Mouse (Mus musculus) gastrocnemius, postnatal 25 days (tissue): ENCODE data around the gene Plxna2. TPM values are rescaled to one million over a fixed set of nuclear protein-coding genes. Genes with fewer than 3 reads are reported as not detected.

Experiments used
- DNase-seq: peaks from one replicate; pipeline ENCODE4 v3.0.0; 2022
- long read RNA-seq, 2 experiments: library from polyadenylated mRNA; stranded (forward); transcript quantifications; one replicate each; pipeline ENCODE4 v2.0.0; 2021
- total RNA-seq, 2 experiments: library from RNA; stranded (reverse); gene quantifications; 1 replicate in 1 of 2; 2 replicates in 1 of 2; pipeline ENCODE4 v1.2.3; 2021

Gene Plxna2
- 1 to 10 TPM; 6.8 to 7.1 TPM for total RNA-seq
- long read RNA-seq, experiment 1, partial matches to known transcripts, result 0 of 1 reads
- long read RNA-seq, experiment 1, other reads (novel, unspliced or antisense), result 1 of 1 reads
- long read RNA-seq, experiment 2, partial matches to known transcripts, result 4 of 4 reads
- long read RNA-seq, experiment 2, other reads (novel, unspliced or antisense), result 0 of 4 reads

GRCm38 (mm10) chr1:194617918-194618317 is at the start of gene Plxna2:
Plxna2 (plus strand) TSS chr1:194618218.
- DNase-seq, result no peak

GRCm38 (mm10) chr1:194573870-194574269 is 44.1 kb upstream of the Plxna2 start:
- no peak for DNase-seq

DNA sequence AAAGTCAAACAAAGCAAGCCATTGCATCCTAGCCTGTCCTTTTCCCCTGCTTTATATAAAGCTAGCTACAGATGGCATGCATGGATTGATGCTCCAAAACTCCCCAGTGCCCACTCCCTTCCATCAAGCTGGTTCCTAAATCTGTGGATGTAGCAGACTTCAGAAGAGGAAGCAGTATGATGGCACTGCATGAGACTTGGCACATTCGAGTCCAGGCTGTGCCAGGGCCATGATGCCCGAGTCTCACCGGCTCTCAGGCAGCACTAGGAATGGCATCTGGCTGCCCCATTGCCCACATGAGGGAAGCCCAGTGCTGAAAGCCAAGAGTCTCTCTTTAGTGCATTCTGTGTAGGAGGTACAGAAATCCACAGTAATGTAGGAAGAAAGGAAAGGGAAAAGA is 39.7 kb upstream of the Plxna2 start:
- no peak for DNase-seq

GRCm38 (mm10) chr1:194580539-194580938 is 37.5 kb upstream of the Plxna2 start:
- no peak for DNase-seq

GRCm38 (mm10) chr1:194586670-194587069 is 31.3 kb upstream of the Plxna2 start:
- no peak for DNase-seq

DNA sequence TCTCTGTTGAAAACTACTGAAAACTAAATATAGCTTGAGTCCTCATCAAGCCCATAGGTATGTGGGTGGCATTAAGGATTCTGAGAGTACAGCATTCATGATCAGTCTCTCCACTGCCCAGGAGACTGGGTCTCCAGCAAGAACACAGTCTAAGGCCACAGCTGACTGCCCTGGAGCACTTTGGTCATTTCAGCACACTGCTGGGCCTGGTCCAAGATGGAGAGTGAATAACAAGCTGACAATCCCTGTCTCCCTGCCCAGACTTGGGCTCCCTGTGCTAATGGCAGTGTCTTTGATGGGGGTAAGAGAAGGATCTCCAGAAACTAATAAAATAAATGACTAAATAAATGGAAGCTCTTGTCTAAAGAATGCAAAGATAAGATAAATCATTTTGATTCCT is 30.5 kb upstream of the Plxna2 start:
- peak; percentile 22 for DNase-seq

- DNase-seq, result no peak
Observed at GRCm38 (mm10) chr1:194587956-194588668, 29.9 kb upstream of the Plxna2 start.

DNA sequence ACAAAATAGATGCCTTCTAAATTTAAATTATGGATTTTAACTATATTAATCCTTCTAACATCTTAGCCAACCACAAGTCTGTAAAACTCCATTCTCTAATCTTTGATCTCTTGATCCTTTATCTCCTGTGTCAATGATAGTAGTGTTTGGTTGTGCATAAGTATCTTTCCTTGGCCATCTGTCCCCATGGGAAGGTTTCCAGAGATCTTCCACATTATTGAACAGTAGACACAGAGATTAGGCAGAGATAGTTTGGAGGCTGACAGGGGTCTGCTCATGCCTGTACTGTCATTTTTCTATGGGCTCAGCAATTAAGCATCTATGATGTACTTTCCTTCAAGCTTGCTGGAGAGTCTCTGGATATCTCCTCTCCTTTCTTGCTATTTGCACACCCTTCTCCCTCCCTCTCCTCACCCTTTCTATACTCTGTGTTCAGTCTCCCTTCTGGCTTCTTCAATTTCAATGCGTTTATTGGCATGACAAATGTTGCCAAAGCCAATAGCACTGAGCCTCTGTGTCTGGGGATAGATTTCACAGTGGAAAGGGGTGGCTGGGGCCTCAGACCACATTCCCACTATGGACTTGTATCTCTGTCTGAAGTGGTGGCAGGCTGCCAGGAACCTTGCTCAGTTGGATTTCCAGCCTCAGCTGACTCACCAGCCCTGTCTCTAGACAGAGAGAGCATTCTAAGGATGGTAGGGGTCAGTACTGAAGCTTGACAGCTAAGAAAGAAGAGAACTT is 29.1 kb upstream of the Plxna2 start:
- DNase-seq, result no peak

DNA sequence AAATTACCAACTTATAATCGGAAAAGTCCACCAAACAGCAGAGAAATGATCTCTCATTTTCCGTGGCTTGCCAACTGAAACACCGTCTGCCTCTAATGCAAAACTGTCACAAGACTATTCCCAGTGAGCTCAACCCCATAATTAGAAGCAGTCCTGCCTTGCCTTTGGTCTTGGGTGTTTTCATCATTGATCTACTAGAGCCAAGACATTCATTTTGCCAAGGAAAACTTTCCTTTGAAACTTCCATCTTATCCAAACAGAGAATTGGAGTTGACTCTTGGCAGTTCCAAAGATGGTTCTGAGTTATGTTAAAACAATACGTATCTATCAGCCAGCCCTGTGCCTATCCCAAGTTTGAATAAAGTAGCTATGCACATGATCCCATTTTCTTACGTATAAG is 24.9 kb upstream of the Plxna2 start:
- no peak for DNase-seq

DNA sequence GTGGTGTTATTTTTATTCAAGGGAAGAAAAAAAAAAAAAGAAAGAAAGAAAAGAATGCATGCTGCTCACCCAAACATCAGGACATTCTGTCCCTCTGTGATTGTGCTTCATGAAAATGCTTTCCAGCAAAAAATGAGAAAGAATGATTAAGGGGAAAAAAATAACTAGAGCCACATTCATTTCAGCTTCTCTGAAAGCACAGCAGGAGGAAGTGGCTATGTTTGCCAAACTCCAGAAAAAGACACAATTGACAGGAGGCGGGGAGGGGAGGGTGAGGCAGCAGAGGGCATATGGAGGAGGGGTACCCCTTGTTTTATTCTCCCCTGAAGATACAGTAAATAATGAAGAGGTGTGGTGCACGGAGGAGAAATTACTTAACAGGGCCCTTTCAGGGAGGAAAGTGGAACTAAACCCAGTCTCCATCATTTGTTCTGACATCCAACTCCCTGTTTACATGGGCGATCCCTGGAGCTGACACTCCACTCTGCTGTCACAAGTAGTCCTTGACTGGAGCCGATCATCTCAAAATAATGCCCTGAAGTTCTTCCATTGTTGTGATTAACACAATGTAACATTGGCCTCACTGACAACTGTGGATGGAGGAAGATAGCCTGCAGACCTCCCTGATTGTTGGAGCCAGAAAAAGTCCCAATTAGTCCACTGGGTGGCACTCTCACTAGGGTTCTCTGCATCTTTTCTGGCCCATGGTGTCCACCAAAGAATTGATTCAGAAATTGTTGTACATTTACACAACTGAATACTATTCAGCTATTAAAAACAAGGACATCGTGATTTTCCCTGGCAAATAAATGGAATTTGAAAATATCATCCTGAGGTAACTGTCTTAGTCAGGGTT is 10.4 kb upstream of the Plxna2 start:
- no peak for DNase-seq

- no peak for DNase-seq
Observed at GRCm38 (mm10) chr1:194610516-194610915, 7.5 kb upstream of the Plxna2 start.

- no peak for DNase-seq
Observed at GRCm38 (mm10) chr1:194612628-194613027, 5.4 kb upstream of the Plxna2 start.

GRCm38 (mm10) chr1:194613271-194613834 is 4.7 kb upstream of the Plxna2 start:
- no peak for DNase-seq

DNA sequence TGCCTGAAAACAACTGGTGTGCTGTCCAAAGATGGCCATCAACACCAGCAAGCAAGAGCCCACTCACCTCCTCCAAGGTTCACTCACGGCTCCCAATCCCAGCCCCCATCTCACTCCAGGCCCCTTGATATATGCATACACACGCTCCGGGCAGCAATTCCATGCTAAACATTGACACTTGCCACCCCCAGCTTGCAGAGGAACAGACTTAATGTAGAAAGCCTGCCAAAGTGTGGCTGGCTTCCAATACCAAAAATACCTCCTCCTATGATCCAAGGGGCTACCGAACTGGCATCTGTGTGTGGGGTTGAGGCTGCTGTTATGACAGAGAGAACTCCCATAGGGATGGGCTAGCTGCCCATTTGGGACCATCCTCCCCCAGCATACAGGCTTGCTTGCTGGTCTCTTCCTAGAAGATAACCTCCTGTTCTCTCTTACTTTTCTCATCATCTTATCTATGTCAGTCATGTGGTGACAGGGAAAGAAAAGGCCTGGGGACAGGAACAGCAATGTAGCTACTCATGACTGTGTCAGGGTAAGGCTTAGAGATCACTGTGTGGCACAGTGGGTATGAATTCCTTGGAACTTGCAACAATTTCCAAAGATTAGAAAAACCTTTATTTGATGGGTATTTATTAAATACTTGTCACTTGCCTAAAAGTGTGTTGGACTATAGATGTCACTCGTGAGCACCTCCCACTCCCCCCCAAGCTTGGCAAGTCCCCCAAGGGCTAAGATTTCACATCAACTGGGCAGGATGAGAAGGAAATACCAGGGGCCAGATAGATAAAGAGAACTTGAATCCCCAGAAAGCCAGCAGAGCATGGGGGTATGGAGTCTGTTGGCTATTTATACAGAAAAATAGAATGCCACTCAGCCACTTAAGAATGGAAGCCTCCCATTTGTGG is 3.8 kb upstream of the Plxna2 start:
- DNase-seq, result no peak

- no peak for DNase-seq
Observed at GRCm38 (mm10) chr1:194616136-194616535, 1.9 kb upstream of the Plxna2 start.

DNA sequence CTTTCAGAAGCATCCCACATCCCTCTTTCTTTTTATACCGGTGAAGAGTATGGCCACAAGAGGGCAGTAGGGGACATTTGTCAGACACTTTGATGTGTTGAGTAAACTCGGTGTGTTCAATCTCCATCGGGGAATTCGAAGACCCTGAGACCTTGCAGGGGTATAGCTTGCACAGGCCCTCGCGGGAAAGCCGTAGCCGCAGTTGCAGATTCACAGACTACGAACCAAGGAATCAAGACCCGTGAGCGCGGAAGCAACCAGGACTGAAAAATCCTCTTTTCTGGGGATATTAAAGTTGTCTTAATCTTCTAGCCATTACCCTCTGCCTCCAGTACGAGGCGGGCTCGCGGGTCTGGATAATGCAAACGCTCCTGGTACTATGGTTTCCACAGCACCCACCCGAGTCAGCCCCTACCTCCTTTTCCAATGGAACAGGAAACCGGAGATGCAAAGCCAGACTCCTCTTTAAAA is 858 bp downstream of the Plxna2 start:
- DNase-seq, result peak; percentile 31

GRCm38 (mm10) chr1:194619353-194620244 is 1.6 kb downstream of the Plxna2 start:
- DNase-seq, result peak; percentile 85

DNA sequence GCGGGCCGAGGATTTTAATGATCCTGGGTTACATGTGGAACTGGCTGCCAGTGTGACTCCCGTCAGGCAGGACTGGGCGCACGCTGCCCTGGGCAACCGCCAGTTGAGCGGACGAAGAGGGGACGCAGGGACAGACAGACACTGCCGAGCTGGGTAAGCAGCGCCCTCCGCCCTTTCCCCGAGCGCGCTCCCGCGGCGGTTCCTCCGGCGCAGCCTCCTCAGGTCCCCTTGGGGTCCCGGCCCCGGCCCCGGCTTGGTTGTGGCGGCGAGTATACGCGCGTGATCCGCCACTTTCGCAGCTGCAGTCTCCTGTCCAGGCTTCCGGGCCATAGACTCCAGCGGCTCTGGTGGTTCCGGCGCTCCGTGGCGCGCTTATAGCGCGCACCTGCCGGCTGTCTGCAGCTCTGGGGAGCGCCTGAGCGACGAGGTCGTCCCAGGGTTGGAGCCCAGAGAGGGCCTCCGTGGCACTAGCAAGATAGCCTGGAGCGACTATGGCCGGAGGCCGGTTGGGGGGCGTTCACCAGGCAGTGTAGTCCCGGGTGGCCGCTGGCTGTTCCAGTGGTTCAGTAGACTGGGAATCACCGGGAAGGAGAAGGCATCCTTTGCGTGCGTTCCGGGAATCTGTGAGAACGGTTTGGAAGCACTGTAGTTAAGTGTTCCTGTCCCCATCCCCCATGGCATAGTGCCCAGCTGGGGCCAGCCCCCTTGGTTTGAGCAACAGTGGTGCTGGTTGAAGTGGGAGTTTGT is 2.4 kb downstream of the Plxna2 start:
- DNase-seq, result peak; percentile 63

- no peak for DNase-seq
Observed at GRCm38 (mm10) chr1:194622174-194622573, 4.2 kb downstream of the Plxna2 start.
